Mouse (Mus musculus): Measurements from ENCODE around the gene Mrps5. TPM values are rescaled to one million over a fixed set of nuclear protein-coding genes. Genes with fewer than 3 reads are reported as not detected.

Gene Mrps5
- polyA plus RNA-seq, 1 experiment from 2014 or later, result 149 TPM

DNA sequence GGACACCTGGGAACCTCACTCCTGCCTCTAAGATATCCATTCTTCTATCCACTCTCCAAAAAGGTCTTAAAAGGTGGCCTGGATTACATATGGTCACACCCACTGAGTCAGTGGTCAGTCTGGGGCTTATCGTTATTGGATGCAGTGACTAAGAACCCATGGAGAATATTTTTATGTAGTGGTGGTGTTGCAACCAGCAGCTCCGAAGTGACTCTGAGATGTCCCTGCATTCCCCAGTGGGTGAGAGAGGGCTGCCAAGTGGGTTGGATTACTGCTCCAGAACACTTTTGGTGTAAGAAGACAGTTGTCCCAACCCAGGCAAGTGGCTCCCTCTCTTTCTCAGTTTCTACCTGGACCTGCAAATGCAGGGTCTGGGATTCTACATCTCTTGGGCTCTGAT lies 65.8 kb downstream of the Mrps5 start:
- Histone ChIP-seq H3K4me3 (no peak overlapping the region), H3K27me3 (replicated peaks) (peaks cover 44% of the 10 kb centered on the region), H3K27ac (no peak overlapping the region), H3K4me2 (replicated peaks) (no peak overlapping the region), H3K9me3 (no peaks in the 10 kb centered on the region), H3K4me1 (peaks cover 9% of the 10 kb centered on the region), H3K9ac (no peak overlapping the region), H3K36me3 (no peaks in the 10 kb centered on the region)
- WGBS, result 96% methylated on average over 2 of the region's 2 CpGs
- no peak for ATAC-seq (ENCODE audit: low FRiP score, low read depth)

DNA sequence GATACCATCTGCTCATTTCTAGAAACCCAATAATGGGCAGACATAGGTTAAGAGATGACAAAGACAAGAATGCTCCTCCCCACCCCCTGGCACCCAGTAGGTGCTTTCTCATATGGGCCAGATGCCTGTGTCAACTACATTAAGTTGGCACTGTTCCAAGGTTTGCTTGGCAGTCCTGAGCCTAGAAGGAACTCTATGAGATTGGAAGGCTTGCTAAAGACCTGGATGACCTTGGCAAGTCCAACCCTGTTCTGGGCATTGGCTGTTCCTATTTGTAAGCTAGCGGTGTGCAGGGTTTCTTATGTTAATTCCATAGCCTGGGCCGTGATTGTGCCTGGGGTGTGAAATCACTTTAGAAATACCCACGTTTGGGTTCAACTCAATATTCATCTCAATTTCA lies 67.8 kb downstream of the Mrps5 start:
- Histone ChIP-seq H3K4me3 (no peak overlapping the region), H3K4me1 (peaks cover 9% of the 10 kb centered on the region), H3K9ac (no peak overlapping the region), H3K4me2 (replicated peaks) (no peak overlapping the region), H3K27ac (no peak overlapping the region), H3K9me3 (no peaks in the 10 kb centered on the region), H3K36me3 (no peaks in the 10 kb centered on the region), H3K27me3 (replicated peaks) (peaks cover 46% of the 10 kb centered on the region)
- 54% methylated on average over 3 of the region's 3 CpGs for WGBS
- ATAC-seq (ENCODE audit: low FRiP score, low read depth), result no peak

DNA sequence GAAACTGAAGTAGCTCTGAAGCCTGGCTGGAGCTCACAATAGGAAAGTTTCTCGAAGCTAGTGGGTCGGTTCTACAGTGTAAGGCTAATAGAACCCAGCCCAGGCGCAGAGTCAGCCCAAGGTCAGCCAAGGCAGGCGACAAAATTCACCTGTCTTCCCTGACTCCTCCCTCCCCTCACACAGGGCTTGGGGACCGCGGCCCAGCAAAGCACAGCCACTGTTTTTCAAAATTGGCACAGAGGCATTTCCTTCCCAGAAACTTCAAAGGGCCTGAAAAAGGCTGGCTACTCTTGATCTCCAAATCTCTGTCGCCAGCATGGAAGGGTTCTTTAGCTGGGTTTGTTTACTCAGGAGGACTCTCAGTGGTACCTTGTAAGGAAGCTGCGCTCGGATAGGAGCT lies 68.4 kb downstream of the Mrps5 start:
- H3K9ac ChIP-seq, result no peak overlapping the region
- H3K4me1 ChIP-seq, result peaks cover 9% of the 10 kb centered on the region
- no peaks in the 10 kb centered on the region for H3K9me3 ChIP-seq
- H3K4me2 ChIP-seq (replicated peaks), result peak overlapping the region; percentile 77; the same call in 1 of the 2 replicates
- 3% methylated on average over 9 of the region's 9 CpGs for WGBS
- peaks cover 46% of the 10 kb centered on the region for H3K27me3 ChIP-seq (replicated peaks)
- no peaks in the 10 kb centered on the region for H3K36me3 ChIP-seq
- H3K4me3 ChIP-seq, result no peak overlapping the region
- H3K27ac ChIP-seq, result no peak overlapping the region
- ATAC-seq (ENCODE audit: low FRiP score, low read depth), result no peak

DNA sequence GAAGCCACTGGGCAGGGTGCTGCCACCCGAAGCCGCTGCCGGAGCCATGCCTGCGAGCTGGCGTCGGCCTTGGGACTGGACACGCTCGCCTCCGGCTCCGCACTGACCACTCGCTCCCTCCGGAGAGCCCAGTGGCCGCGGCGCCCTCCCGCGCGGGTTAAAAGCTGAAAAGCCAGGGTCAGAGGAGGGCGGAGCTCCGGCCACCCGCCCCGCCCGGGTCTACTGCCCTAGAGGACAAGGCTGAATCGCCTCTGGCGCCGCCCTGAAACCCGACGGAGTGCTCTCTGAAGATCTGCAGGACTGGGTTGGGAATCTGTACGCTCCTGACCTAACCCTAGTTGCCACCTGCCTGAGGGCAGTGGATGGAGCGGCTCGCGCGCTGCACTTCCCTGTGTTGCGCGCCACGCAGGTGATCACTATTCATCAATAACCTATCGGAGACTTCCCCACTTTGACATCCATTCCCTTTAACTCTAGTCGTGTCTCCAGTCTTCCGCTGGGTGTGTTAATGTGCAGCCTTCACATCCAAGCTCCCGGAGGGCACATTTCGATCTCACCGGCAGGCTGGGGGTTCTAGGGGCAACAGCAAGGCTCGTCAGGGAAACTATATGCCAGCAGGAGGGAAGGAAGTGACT lies 69.2 kb downstream of the Mrps5 start, which contains the start of gene Mal:
TSS of gene Mal (minus strand) at position 610 of the 635 bp plus-strand sequence.
- H3K9me3 ChIP-seq, result no peaks in the 10 kb centered on the region
- peak within 1 kb of the TSS; percentile 77 for H3K4me2 ChIP-seq (replicated peaks)
- H3K27ac ChIP-seq, result no peak within 1 kb of the TSS
- peak within 1 kb of the TSS; percentile 41 for H3K9ac ChIP-seq
- ATAC-seq (ENCODE audit: low FRiP score, low read depth), result no peak
- H3K4me1 ChIP-seq, result peaks cover 9% of the 10 kb centered on the region
- H3K36me3 ChIP-seq, result no peaks in the 10 kb centered on the region
- WGBS, result under 1% methylated on average over 43 of the region's 43 CpGs
- peaks cover 46% of the 10 kb centered on the region for H3K27me3 ChIP-seq (replicated peaks)
- H3K4me3 ChIP-seq, result peak within 1 kb of the TSS; percentile 40

Other genes with a start within 250 kb of the Mrps5 start
- not detected in 2 replicates for gene Astl, start 248.6 kb upstream of the Mrps5 start, polyA plus RNA-seq (2016; fragmentation: Nextera tagmentation; extraction: Ambion mirVana)
- 1.3 TPM in 2 replicates for gene Adra2b, start 224.0 kb upstream of the Mrps5 start, polyA plus RNA-seq (2016; fragmentation: Nextera tagmentation; extraction: Ambion mirVana)
- 0.14 TPM in 2 replicates for gene Gpat2, start 162.0 kb upstream of the Mrps5 start, polyA plus RNA-seq (2016; fragmentation: Nextera tagmentation; extraction: Ambion mirVana)
- gene Fahd2a, start 142.7 kb upstream of the Mrps5 start, polyA plus RNA-seq (2016; fragmentation: Nextera tagmentation; extraction: Ambion mirVana), result 26.3 and 29.2 TPM in 2 replicates
- 1.6 TPM in 2 replicates for gene Kcnip3, start 65.1 kb upstream of the Mrps5 start, polyA plus RNA-seq (2016; fragmentation: Nextera tagmentation; extraction: Ambion mirVana)
- 0.32 and 0.60 TPM in 2 replicates for gene Prom2, start 45.8 kb upstream of the Mrps5 start, polyA plus RNA-seq (2016; fragmentation: Nextera tagmentation; extraction: Ambion mirVana)
- gene Zfp661, start 128 bp upstream of the Mrps5 start, polyA plus RNA-seq (2016; fragmentation: Nextera tagmentation; extraction: Ambion mirVana), result 8.6 and 9.5 TPM in 2 replicates
- 0.96 and 1.1 TPM in 2 replicates for gene Mal, start 69.5 kb downstream of the Mrps5 start, polyA plus RNA-seq (2016; fragmentation: Nextera tagmentation; extraction: Ambion mirVana)
- 1.0 and 1.1 TPM in 2 replicates for gene Mall, start 142.7 kb downstream of the Mrps5 start, polyA plus RNA-seq (2016; fragmentation: Nextera tagmentation; extraction: Ambion mirVana)
- 21.3 and 24.6 TPM in 2 replicates for gene Nphp1, start 201.7 kb downstream of the Mrps5 start, polyA plus RNA-seq (2016; fragmentation: Nextera tagmentation; extraction: Ambion mirVana)
- gene Mtln, start 205.3 kb downstream of the Mrps5 start, polyA plus RNA-seq (2016; fragmentation: Nextera tagmentation; extraction: Ambion mirVana), result 26.6 and 26.7 TPM in 2 replicates
- 45.3 and 48.6 TPM in 2 replicates for gene Bub1, start 244.6 kb downstream of the Mrps5 start, polyA plus RNA-seq (2016; fragmentation: Nextera tagmentation; extraction: Ambion mirVana)